Mouse (Mus musculus) MEL (cell line): ENCODE data around the gene Procr. TPM values are rescaled to one million over a fixed set of nuclear protein-coding genes. Genes with fewer than 3 reads are reported as not detected.
A peak's percentile ranks its signal among the peaks of the same experiment; 100 is the strongest.

Experiments used
- DNase-seq: peaks from one replicate; pipeline ENCODE4 v3.0.0; 2011; ENCODE audit warnings: low read depth, low spot score
- H3K27ac ChIP-seq: 2 replicates; pipeline ENCODE4 v1.5.1; 2012; ENCODE audit warnings: low read depth, mild to moderate bottlenecking, control low read depth, low read length, moderate library complexity; ENCODE audit not compliant: control insufficient read depth
- H3K27me3 ChIP-seq, 2 experiments: fragments of 150-350 bp in 1 of 2; sonication (generic) in 1 of 2; 2 replicates each; pipeline ENCODE4 v1.6.1; 2012; ENCODE audit warnings: low read length in 2 of 2, mild to moderate bottlenecking in 2 of 2, improper control_type of control experiment in 1 of 2, moderate library complexity in 1 of 2; ENCODE audit not compliant: insufficient read depth in 2 of 2, control insufficient read depth in 1 of 2
- H3K36me3 ChIP-seq, 2 experiments: 2 replicates each; pipeline ENCODE4 v1.6.1; 2012 to 2014; ENCODE audit warnings: low read length in 2 of 2, improper control_type of control experiment in 1 of 2, inconsistent platforms in 1 of 2, mild to moderate bottlenecking in 1 of 2; ENCODE audit not compliant: insufficient read depth in 2 of 2, control insufficient read depth in 1 of 2
- H3K4me1 ChIP-seq, 2 experiments: fragments of 150-350 bp in 1 of 2; sonication (generic) in 1 of 2; 2 replicates each; pipeline ENCODE4 v1.6.1; 2012; ENCODE audit warnings: low read length in 2 of 2, improper control_type of control experiment in 1 of 2, mild to moderate bottlenecking in 1 of 2; ENCODE audit not compliant: insufficient read depth in 2 of 2, control insufficient read depth in 1 of 2
- H3K4me3 ChIP-seq, 2 experiments: fragments of 150-350 bp in 1 of 2; sonication (generic) in 1 of 2; 2 replicates each; pipeline ENCODE4 v1.5.1; 2012; ENCODE audit warnings: low read depth in 2 of 2, low read length in 2 of 2, mild to moderate bottlenecking in 2 of 2, moderate library complexity in 2 of 2, control low read depth in 1 of 2, improper control_type of control experiment in 1 of 2; ENCODE audit not compliant: control insufficient read depth in 1 of 2, insufficient read depth in 1 of 2
- H3K79me2 ChIP-seq: 2 replicates; pipeline ENCODE4 v1.6.1; 2012; ENCODE audit warnings: mild to moderate bottlenecking, low read length, moderate library complexity; ENCODE audit not compliant: control insufficient read depth, poor library complexity, insufficient read depth
- H3K9ac ChIP-seq: 2 replicates; pipeline ENCODE4 v1.6.1; 2012; ENCODE audit warnings: low read depth, mild to moderate bottlenecking, control low read depth, low read length, moderate library complexity; ENCODE audit not compliant: control insufficient read depth, poor library complexity, severe bottlenecking
- H3K9me3 ChIP-seq: fragments of 150-350 bp; sonication (generic); replicated peaks from 2 replicates; pipeline ENCODE4 v1.6.1; 2012; ENCODE audit warnings: mild to moderate bottlenecking, low read length, improper control_type of control experiment, moderate library complexity; ENCODE audit not compliant: insufficient read depth
- CTCF ChIP-seq, 3 experiments: IDR thresholded peaks in 2 of 3; conservative IDR thresholded peaks in 1 of 3; 2 replicates each; pipeline ENCODE4 v1.5.1; 2011 to 2012; ENCODE audit warnings: low read length in 3 of 3, low read depth in 2 of 3, mild to moderate bottlenecking in 2 of 3, improper control_type of control experiment in 1 of 3, inconsistent platforms in 1 of 3, mixed read lengths in 1 of 3, moderate library complexity in 1 of 3; ENCODE audit not compliant: control insufficient read depth in 1 of 3, insufficient read depth in 1 of 3, poor library complexity in 1 of 3, severe bottlenecking in 1 of 3
- ELF1 ChIP-seq: IDR thresholded peaks from 2 replicates; pipeline ENCODE4 v1.6.1; 2014; ENCODE audit warnings: low read depth, mild to moderate bottlenecking, inconsistent platforms, low read length, improper control_type of control experiment, moderate library complexity
- EP300 ChIP-seq, 2 experiments: IDR thresholded peaks; 2 replicates each; pipeline ENCODE4 v1.6.1; 2011; ENCODE audit warnings: improper control_type of control experiment in 2 of 2, low read length in 2 of 2, low read depth in 1 of 2, mild to moderate bottlenecking in 1 of 2
- ETS1 ChIP-seq: IDR thresholded peaks from 2 replicates; pipeline ENCODE4 v1.6.1; 2012; ENCODE audit warnings: low read depth, mild to moderate bottlenecking, inconsistent platforms, low read length, improper control_type of control experiment, moderate library complexity
- GABPA ChIP-seq: IDR thresholded peaks from 2 replicates; pipeline ENCODE4 v1.6.1; 2012; ENCODE audit warnings: low read depth, mild to moderate bottlenecking, inconsistent platforms, low read length, improper control_type of control experiment, moderate library complexity
- GATA1 ChIP-seq: IDR thresholded peaks from 2 replicates; pipeline ENCODE4 v1.6.1; 2011; ENCODE audit warnings: low read depth, low read length, improper control_type of control experiment
- HCFC1 ChIP-seq: IDR thresholded peaks from 2 replicates; pipeline ENCODE4 v1.6.1; 2012; ENCODE audit warnings: low read depth, mild to moderate bottlenecking, inconsistent platforms, low read length, improper control_type of control experiment, moderate library complexity
- JUND ChIP-seq: IDR thresholded peaks from 2 replicates; pipeline ENCODE4 v1.6.1; 2011; ENCODE audit warnings: low read depth, mild to moderate bottlenecking, improper control_type of control experiment, low read length
- KAT2A ChIP-seq: conservative IDR thresholded peaks from 2 replicates; pipeline ENCODE4 v1.6.1; 2012; ENCODE audit warnings: low read depth, low read length, improper control_type of control experiment, inconsistent platforms
- MAFK ChIP-seq: IDR thresholded peaks from 2 replicates; pipeline ENCODE4 v1.6.1; 2011; ENCODE audit warnings: low read depth, mild to moderate bottlenecking, low read length, improper control_type of control experiment, borderline replicate concordance
- MAX ChIP-seq: IDR thresholded peaks from 2 replicates; pipeline ENCODE4 v1.6.1; 2011; ENCODE audit warnings: low read length, improper control_type of control experiment
- MAZ ChIP-seq: IDR thresholded peaks from 2 replicates; pipeline ENCODE4 v1.6.1; 2012; ENCODE audit warnings: low read depth, mild to moderate bottlenecking, inconsistent platforms, low read length, improper control_type of control experiment
- MXI1 ChIP-seq: IDR thresholded peaks from 2 replicates; pipeline ENCODE4 v1.6.1; 2011; ENCODE audit warnings: mild to moderate bottlenecking, low read depth, low read length, improper control_type of control experiment
- MYC ChIP-seq: IDR thresholded peaks from 2 replicates; pipeline ENCODE4 v1.6.1; 2011; ENCODE audit warnings: low read depth, mild to moderate bottlenecking, low read length, improper control_type of control experiment, moderate library complexity
- NELFE ChIP-seq: IDR thresholded peaks from 2 replicates; pipeline ENCODE4 v1.6.1; 2011; ENCODE audit warnings: low read depth, low read length, improper control_type of control experiment
- NRF1 ChIP-seq: IDR thresholded peaks from 2 replicates; pipeline ENCODE4 v1.6.1; 2014; ENCODE audit warnings: low read depth, mild to moderate bottlenecking, inconsistent platforms, low read length, improper control_type of control experiment, moderate library complexity; ENCODE audit not compliant: poor library complexity, insufficient read depth, severe bottlenecking
- POLR2A ChIP-seq, 2 experiments: IDR thresholded peaks; 2 replicates each; pipeline ENCODE4 v1.6.1; 2011 to 2012; ENCODE audit warnings: low read length in 2 of 2, mild to moderate bottlenecking in 2 of 2, control low read depth in 1 of 2, improper control_type of control experiment in 1 of 2, low read depth in 1 of 2, moderate library complexity in 1 of 2; ENCODE audit not compliant: control insufficient read depth in 1 of 2, insufficient read depth in 1 of 2, poor library complexity in 1 of 2
- POLR2AphosphoS2 ChIP-seq: IDR thresholded peaks from 2 replicates; pipeline ENCODE4 v1.6.1; 2011; ENCODE audit warnings: low read length, improper control_type of control experiment
- RAD21 ChIP-seq: IDR thresholded peaks from 2 replicates; pipeline ENCODE4 v1.6.1; 2011; ENCODE audit warnings: mild to moderate bottlenecking, low read depth, low read length, improper control_type of control experiment
- RCOR1 ChIP-seq: IDR thresholded peaks from 2 replicates; pipeline ENCODE4 v1.6.1; 2012; ENCODE audit warnings: low read depth, mild to moderate bottlenecking, inconsistent platforms, low read length, improper control_type of control experiment
- SIN3A ChIP-seq: IDR thresholded peaks from 2 replicates; pipeline ENCODE4 v1.6.1; 2012; ENCODE audit warnings: low read length, improper control_type of control experiment, inconsistent platforms
- TAL1 ChIP-seq: IDR thresholded peaks from 2 replicates; pipeline ENCODE4 v1.6.1; 2012; ENCODE audit warnings: mild to moderate bottlenecking, inconsistent platforms, low read length, moderate library complexity, mixed read lengths
- TBP ChIP-seq: IDR thresholded peaks from 2 replicates; pipeline ENCODE4 v1.8.0; 2011; ENCODE audit warnings: low read depth, low read length, improper control_type of control experiment
- TCF12 ChIP-seq: IDR thresholded peaks from 2 replicates; pipeline ENCODE4 v1.6.1; 2014; ENCODE audit warnings: low read depth, mild to moderate bottlenecking, inconsistent platforms, low read length, improper control_type of control experiment, moderate library complexity
- UBTF ChIP-seq: IDR thresholded peaks from 2 replicates; pipeline ENCODE4 v1.6.1; 2012; ENCODE audit warnings: low read depth, mild to moderate bottlenecking, inconsistent platforms, low read length, improper control_type of control experiment, moderate library complexity, borderline replicate concordance; ENCODE audit not compliant: insufficient read depth
- USF1 ChIP-seq: IDR thresholded peaks from 2 replicates; pipeline ENCODE4 v1.6.1; 2014; ENCODE audit warnings: low read depth, mild to moderate bottlenecking, inconsistent platforms, low read length, improper control_type of control experiment, moderate library complexity
- ZKSCAN1 ChIP-seq: IDR thresholded peaks from 2 replicates; pipeline ENCODE4 v1.6.1; 2012; ENCODE audit warnings: low read depth, mild to moderate bottlenecking, inconsistent platforms, low read length, improper control_type of control experiment, moderate library complexity
- ZMIZ1 ChIP-seq: IDR thresholded peaks from 2 replicates; pipeline ENCODE4 v1.6.1; 2012; ENCODE audit warnings: low read depth, mild to moderate bottlenecking, inconsistent platforms, low read length, improper control_type of control experiment, moderate library complexity
- ZNF384 ChIP-seq: IDR thresholded peaks from 2 replicates; pipeline ENCODE4 v1.6.1; 2012; ENCODE audit warnings: low read depth, mild to moderate bottlenecking, inconsistent platforms, low read length, improper control_type of control experiment
- polyA plus RNA-seq, 2 experiments: library from polyadenylated mRNA; stranded (reverse) in 1 of 2; unstranded in 1 of 2; fragments of >175 nt in 1 of 2; fragments of >200 nt in 1 of 2; gene quantifications; 2 replicates each; pipeline versions ENCODE4 v1.2.1 to v1.2.4; 2012; ENCODE audit warnings: low replicate concordance in 2 of 2, low read depth in 1 of 2; ENCODE audit not compliant: insufficient read length in 2 of 2, insufficient read depth in 1 of 2, missing spikeins in 1 of 2
- total RNA-seq: library from RNA; depleted of rRNA; stranded (reverse); fragments of 300-350 nt; gene quantifications from 2 replicates; pipeline ENCODE4 v1.2.3, GENCODE M21; 2012

Gene Procr
- total and polyA plus RNA-seq, 3 experiments: 0.15 TPM; not detected in 2

DNA sequence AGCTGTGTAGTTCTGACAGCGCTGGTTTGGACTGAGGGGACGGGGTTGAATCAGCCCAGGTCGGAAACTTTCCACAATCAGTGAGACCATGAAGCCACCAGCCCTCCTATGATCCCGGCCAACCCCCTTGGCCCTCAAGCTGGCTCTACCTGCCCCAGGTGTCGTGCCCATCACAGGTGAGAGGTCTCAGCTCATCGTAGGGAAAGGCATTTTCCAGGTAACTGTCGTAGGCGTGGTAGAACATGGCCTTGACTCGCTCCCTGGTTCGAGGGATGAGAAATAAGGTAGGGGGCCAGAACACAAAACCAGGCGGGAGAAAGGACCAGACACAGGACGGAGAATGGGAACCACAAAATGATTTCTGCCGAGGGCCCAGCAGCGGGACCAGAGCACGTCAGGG lies 22.2 kb upstream of the Procr start:
- peak overlapping the region; percentile 66 to 81 for H3K4me3 ChIP-seq
- H3K9me3 ChIP-seq: no peaks in the 10 kb centered on the region
- H3K27ac ChIP-seq: no peak overlapping the region
- H3K9ac ChIP-seq: peak overlapping the region; percentile 61
- TF ChIP-seq NELFE (no peak), MAZ (no peak), RAD21 (no peak), MYC (no peak), NRF1 (no peak), GATA1 (no peak), ZNF384 (no peak), ELF1 (no peak), UBTF (no peak), USF1 (no peak), JUND (no peak), TCF12 (no peak), RCOR1 (no peak), TAL1 (no peak), MAFK (no peak), EP300 (IDR thresholded peaks at IDR 0.05; ENCODE audit: low read depth in 1 of 2, low read length in 2 of 2) (no peak), ETS1 (no peak), MAX (no peak)
- no peak for DNase-seq
- peaks cover 0 to 3% of the 10 kb centered on the region in 2 experiments; a peak in 2 of 4 replicates for H3K36me3 ChIP-seq
- H3K4me1 ChIP-seq: peaks cover 0 to 14% of the 10 kb centered on the region in 2 experiments; a peak in 2 of 4 replicates
- peaks cover 1% of the 10 kb centered on the region in 2 experiments; a peak in 2 of 4 replicates for H3K27me3 ChIP-seq
- no peaks in the 10 kb centered on the region for H3K79me2 ChIP-seq

DNA sequence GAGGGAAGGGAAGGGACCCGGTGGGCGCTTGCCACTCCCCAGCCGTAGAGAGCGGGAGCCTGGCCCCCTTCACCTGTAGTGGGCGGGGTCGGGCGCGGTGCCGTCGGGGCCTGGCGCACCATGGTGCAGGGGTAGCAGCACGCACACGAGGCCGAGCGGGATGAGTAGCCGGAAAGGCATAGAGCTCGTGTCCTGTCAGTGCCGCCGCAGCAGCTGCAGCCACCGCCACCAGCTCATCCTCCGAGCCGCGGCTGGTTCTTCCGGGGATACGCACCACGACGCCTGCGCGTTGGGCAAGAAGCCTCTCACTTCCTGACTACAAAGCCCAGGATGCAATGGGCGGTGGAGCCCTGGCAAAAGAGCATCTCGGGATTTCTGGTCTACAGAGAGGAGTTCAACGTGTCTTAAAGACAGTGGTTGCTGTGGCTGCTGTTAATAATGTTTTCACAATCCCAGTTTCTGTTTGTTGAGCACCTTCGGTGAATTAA lies 21.7 kb upstream of the Procr start, which contains the start of gene Edem2:
Gene Edem2, minus strand, starts transcription at position 318 of the 488 bp plus-strand sequence.
- peaks cover 0 to 14% of the 10 kb centered on the region in 2 experiments; a peak in 2 of 4 replicates for H3K4me1 ChIP-seq
- peaks cover 0 to 3% of the 10 kb centered on the region in 2 experiments; a peak in 2 of 4 replicates for H3K36me3 ChIP-seq
- H3K27ac ChIP-seq: no peak within 1 kb of the TSS
- DNase-seq: peak; percentile 96
- H3K4me3 ChIP-seq: peak within 1 kb of the TSS; percentile 66 to 85
- TF ChIP-seq POLR2AphosphoS2 (peak; percentile 95; the same call in 1 of the 2 replicates), MYC (peak; percentile 87), MAFK (no peak), RAD21 (no peak), HCFC1 (peak; percentile 100), MAZ (peak; percentile 39; the same call in 1 of the 2 replicates), EP300 (IDR thresholded peaks at IDR 0.05; ENCODE audit: low read depth in 1 of 2, low read length in 2 of 2) (no peak), TCF12 (peak; percentile 58), SIN3A (peak; percentile 98), GABPA (no peak), TBP (peak; percentile 89), ELF1 (peak; percentile 100), KAT2A (peak; percentile 95), TAL1 (no peak), ZKSCAN1 (no peak), NELFE (peak; percentile 87), POLR2A (IDR thresholded peaks at IDR 0.05; ENCODE audit: control insufficient read depth in 1 of 2, insufficient read depth in 1 of 2, low read depth in 1 of 2, low read length in 2 of 2, poor library complexity in 1 of 2) (peak; percentile 77 to 97), CTCF (IDR thresholded peaks at IDR 0.05 in 2 of 3, conservative IDR thresholded peaks at IDR 0.05 in 1 of 3; ENCODE audit: control insufficient read depth in 1 of 3, insufficient read depth in 1 of 3, low read depth in 2 of 3, low read length in 3 of 3, poor library complexity in 1 of 3, severe bottlenecking in 1 of 3) (no peak), MXI1 (peak; percentile 96), ZMIZ1 (peak; percentile 95), RCOR1 (0 out of 2 replicates have a peak, but pooled peaks have one; percentile 12), MAX (peak; percentile 60), NRF1 (peak; percentile 92)
- no peaks in the 10 kb centered on the region for H3K9me3 ChIP-seq
- H3K9ac ChIP-seq: peak within 1 kb of the TSS; percentile 68
- peaks cover 1% of the 10 kb centered on the region in 2 experiments; a peak in 2 of 4 replicates for H3K27me3 ChIP-seq
- no peaks in the 10 kb centered on the region for H3K79me2 ChIP-seq
